Mouse (Mus musculus): ENCODE measurements around the gene Rapsn.

DNA sequence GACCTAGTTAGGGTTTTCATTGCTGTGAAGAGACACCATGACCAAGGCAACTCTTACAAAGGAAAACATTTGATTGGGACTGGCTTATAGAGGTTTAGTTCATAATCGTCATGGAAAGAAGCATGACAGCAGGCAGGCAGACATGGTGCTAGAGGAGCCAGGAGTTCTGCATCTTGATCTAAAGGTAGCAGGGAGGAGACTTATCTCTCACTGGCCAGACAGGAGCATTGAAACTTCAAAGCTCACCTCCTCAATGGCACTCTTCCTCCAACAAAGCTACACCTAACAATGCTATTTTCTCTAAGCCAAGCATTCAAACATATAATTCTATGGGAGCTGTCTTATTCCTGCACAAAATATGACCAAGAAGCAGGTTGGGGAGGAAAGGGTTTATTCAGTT lies 8.9 kb upstream of the Rapsn start:
- TF ChIP-seq TAL1 (IDR thresholded peaks at IDR 0.05; ENCODE audit: low read length) (no peak), GATA1 (IDR thresholded peaks at IDR 0.05; ENCODE audit: low read length) (peak; percentile 42; the same call in 1 of the 2 replicates)

Data from erythroblast, embryonic 14.5 days (primary cell).